Mouse (Mus musculus) embryonic fibroblast, embryonic 13.5 days (primary cell): ENCODE data around the gene Esam.

Experiments
- CTCF ChIP-seq: IDR thresholded peaks from 2 replicates; pipeline ENCODE4 v1.5.1; 2011; ENCODE audit warnings: mild to moderate bottlenecking, control low read depth, low read length, moderate library complexity, borderline replicate concordance; ENCODE audit not compliant: insufficient read depth
- POLR2A ChIP-seq: IDR thresholded peaks from 2 replicates; pipeline ENCODE4 v1.6.1; 2011; ENCODE audit warnings: low read depth, mild to moderate bottlenecking, control low read depth, low read length, moderate library complexity

DNA sequence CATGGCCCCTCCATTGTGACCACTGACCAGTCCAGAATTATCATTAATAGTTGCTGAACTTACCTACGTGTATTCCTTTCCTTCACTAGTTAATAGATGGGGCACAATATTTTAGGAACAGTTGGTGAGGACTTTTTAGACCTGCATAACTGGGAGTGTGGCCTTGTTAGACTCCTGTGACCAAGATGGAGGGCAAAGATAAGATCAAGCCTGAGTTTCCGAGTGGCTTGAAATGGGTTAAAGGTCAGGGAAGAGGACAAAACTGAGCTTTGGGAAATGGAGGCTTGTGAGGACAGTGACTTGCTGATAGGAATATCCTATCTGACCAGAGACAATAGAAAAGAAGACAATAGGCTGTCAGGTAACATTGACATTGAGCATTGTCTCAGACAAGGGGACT lies 2.4 kb upstream of the Esam start:
- no peak for TF ChIP-seq POLR2A
- no peak for TF ChIP-seq CTCF
